ENCODE assay signal across 15 mouse cellular contexts in genomic region chr12:76518909-76519842, GRCm38 (mm10). TPM values are rescaled to one million over a fixed set of nuclear protein-coding genes. Genes with fewer than 3 reads are reported as not detected.
DNase-seq lines count a peak whose midpoint lies in the region; ATAC-seq lines count a peak whose summit lies in the region.
"Had no signal": no experiment of that assay in that cellular context is flagged by ENCODE, and none has a peak within 500 bp of the region (broad histone marks: within the 10 kb centered on the region; RNA-seq: fewer than 3 reads in every experiment).

No protein-coding gene starts in this region.

- H3K27ac ChIP-seq in neural tube, embryonic 15.5 days (replicated peaks), result no peak overlapping the region
- H3K27ac ChIP-seq: hindbrain, embryonic 14.5 days; lung, embryonic 15.5 days; midbrain, embryonic 15.5 days had no signal

- DNase-seq in adrenal gland, adult 2 months, result peak; percentile 36
- DNase-seq in adrenal gland, postnatal 4 days (ENCODE audit: low spot score in 2 of 2), result no peak
- peak; percentile 40 to 83 for DNase-seq in kidney, postnatal 25 days
- no peak for DNase-seq in kidney, adult 11 months
- DNase-seq in cerebellum, postnatal 36 days, result peak; percentile 76 to 80
- DNase-seq in retina, embryonic 14.5 days (ENCODE audit: low spot score), result peak; percentile 34
- no peak for DNase-seq in frontal cortex, postnatal 14 days (ENCODE audit: low spot score in 2 of 2)
- DNase-seq: embryo, embryonic 11 days; gastrocnemius, postnatal 14 days; right cerebral cortex, postnatal 4 days had no signal

- no peak overlapping the region for H3K4me2 ChIP-seq in neural tube, embryonic 15.5 days
- H3K4me2 ChIP-seq: hindbrain, embryonic 14.5 days; lung, embryonic 15.5 days; midbrain, embryonic 15.5 days had no signal

- no peaks in the 10 kb centered on the region for H3K27me3 ChIP-seq in neural tube, embryonic 15.5 days (replicated peaks)
- H3K27me3 ChIP-seq: midbrain, embryonic 15.5 days had no signal

- no peak for ATAC-seq in neural tube, embryonic 15.5 days (ENCODE audit: low FRiP score)
- ATAC-seq: activated CD4-positive, CD25-positive, alpha-beta regulatory T cell, adult 4 months; midbrain, embryonic 15.5 days had no signal

- no peaks in the 10 kb centered on the region for H3K36me3 ChIP-seq in neural tube, embryonic 15.5 days
- H3K36me3 ChIP-seq: lung, embryonic 15.5 days; midbrain, embryonic 15.5 days had no signal

- no peaks in the 10 kb centered on the region for H3K9me3 ChIP-seq in neural tube, embryonic 15.5 days (replicated peaks)
- H3K9me3 ChIP-seq: lung, embryonic 15.5 days; midbrain, embryonic 15.5 days had no signal

- no peak overlapping the region for H3K4me3 ChIP-seq in neural tube, embryonic 15.5 days (replicated peaks)
- H3K4me3 ChIP-seq: lung, embryonic 15.5 days; midbrain, embryonic 15.5 days had no signal

- H3K9ac ChIP-seq in neural tube, embryonic 15.5 days (replicated peaks), result no peak overlapping the region
- H3K9ac ChIP-seq: hindbrain, embryonic 14.5 days; lung, embryonic 15.5 days; midbrain, embryonic 15.5 days had no signal

- 88% methylated on average over 12 of the region's 12 CpGs for WGBS in neural tube, embryonic 15.5 days

- no peaks in the 10 kb centered on the region for H3K4me1 ChIP-seq in neural tube, embryonic 15.5 days
- H3K4me1 ChIP-seq: midbrain, embryonic 15.5 days had no signal

RNA-seq across cellular contexts. Expression of gene Plekhg3, which starts 11.5 kb away (rescaled TPM):
- total RNA-seq in adrenal gland, adult 2 months (2021), result 10 to 100 TPM in 1 of 2 experiments, 1 to 10 TPM in 1; 9.9 to 17.5 TPM
- polyA plus RNA-seq in adrenal gland, adult 2 months (2012; rRNA removed), result 5.1 and 7.9 TPM in 2 replicates
- total RNA-seq in adrenal gland, postnatal 4 days (2021), result 10 to 100 TPM; 21.0 to 29.2 TPM
- 1.1 and 3.6 TPM in 2 replicates for polyA plus RNA-seq in neural tube, embryonic 15.5 days (2015; fragmentation: Nextera tagmentation; extraction: Ambion mirVana)

Comparison
In these comparisons a context has a peak if more than half of its experiments do, and no peak if none do; other contexts are left out.
1. DNase-seq: peak in adrenal gland, adult 2 months (single experiment), kidney, postnatal 25 days (2 of 2), cerebellum, postnatal 36 days (2 of 2) and retina, embryonic 14.5 days (single experiment); none in adrenal gland, postnatal 4 days (0 of 2), kidney, adult 11 months (single experiment) and frontal cortex, postnatal 14 days (0 of 2).